Mouse (Mus musculus): Measurements from ENCODE around the gene Tbk1. TPM values are rescaled to one million over a fixed set of nuclear protein-coding genes. Genes with fewer than 3 reads are reported as not detected.

Tbk1 gene
- polyA plus RNA-seq, 1 experiment from 2014 or later: 30.7 TPM

DNA sequence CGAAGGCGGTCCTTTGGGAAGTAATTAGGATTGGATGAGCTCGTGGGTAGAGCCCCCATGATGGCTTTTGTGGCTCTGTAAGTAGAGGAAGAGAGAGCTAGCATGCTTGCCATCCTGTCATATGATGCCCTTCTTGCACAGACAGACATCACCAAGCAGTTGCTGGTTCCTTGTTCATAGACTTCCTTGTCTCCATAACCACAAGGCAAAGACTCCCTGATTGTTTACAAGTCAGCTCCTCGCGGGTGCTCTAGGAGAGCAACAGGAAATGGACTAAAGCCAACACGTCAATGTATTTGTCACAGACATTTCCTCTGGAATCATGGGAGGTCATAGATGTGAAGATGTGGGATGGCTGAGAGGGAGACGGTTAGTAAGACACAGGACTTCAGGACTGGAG is 90.0 kb downstream of the Tbk1 start:
- Histone ChIP-seq H3K36me3 (ENCODE audit: control insufficient read depth, insufficient read depth, low read length) (no peaks in the 10 kb centered on the region), H3K4me1 (ENCODE audit: control insufficient read depth, insufficient read depth, low read length) (peaks cover 10% of the 10 kb centered on the region), H3K9me3 (ENCODE audit: control insufficient read depth, low read length) (no peaks in the 10 kb centered on the region), H3K9ac (ENCODE audit: low read length) (no peak overlapping the region), H3K27me3 (ENCODE audit: control insufficient read depth, insufficient read depth, low read length) (no peaks in the 10 kb centered on the region), H3K27ac (replicated peaks; ENCODE audit: low read depth, low read length) (no peak overlapping the region), H3K4me2 (ENCODE audit: low read depth, severe bottlenecking) (no peak overlapping the region), H3K4me3 (ENCODE audit: low read depth, low read length) (no peak overlapping the region)
- DNase-seq (ENCODE audit: low spot score) (no peak), ATAC-seq (ENCODE audit: insufficient number of reproducible peaks, low FRiP score, low TSS enrichment, low read depth) (no peak)
- 84% methylated on average over 7 of the region's 7 CpGs for WGBS

Small RNAs within 50 kb of the gene (microRNA-seq; reads per million reads assigned to microRNA genes)
- not detected for gene Gm24330

Other genes with a start within 250 kb of the Tbk1 start
- gene Tbc1d30, start 235.5 kb downstream of the Tbk1 start, polyA plus RNA-seq (2014; fragmentation: Nextera tagmentation; extraction: Ambion mirVana): 0.45 and 0.95 TPM in 2 replicates
- gene Gns, start 221.7 kb downstream of the Tbk1 start, polyA plus RNA-seq (2014; fragmentation: Nextera tagmentation; extraction: Ambion mirVana): 37.1 and 39.2 TPM in 2 replicates
- gene Rassf3, start 110.4 kb downstream of the Tbk1 start, polyA plus RNA-seq (2014; fragmentation: Nextera tagmentation; extraction: Ambion mirVana): 16.5 and 17.2 TPM in 2 replicates
- gene Xpot, start 39.5 kb upstream of the Tbk1 start, polyA plus RNA-seq (2014; fragmentation: Nextera tagmentation; extraction: Ambion mirVana): 61.9 and 67.5 TPM in 2 replicates
- gene D930020B18Rik, start 54.8 kb upstream of the Tbk1 start, polyA plus RNA-seq (2014; fragmentation: Nextera tagmentation; extraction: Ambion mirVana): 1.2 and 1.8 TPM in 2 replicates
- 2.6 and 3.4 TPM in 2 replicates for gene BC048403, start 153.2 kb upstream of the Tbk1 start, polyA plus RNA-seq (2014; fragmentation: Nextera tagmentation; extraction: Ambion mirVana)